Mouse (Mus musculus) spleen, adult 2 months (tissue): Measurements from ENCODE around the gene Gm7168.
"Not testable (repeated sequence)": the region's sequence is repeated elsewhere in the genome, so short reads cannot be mapped to it uniquely, and the experiment has no call there.

Experiments used
- CTCF ChIP-seq: fragments of 200-500 bp; IDR thresholded peaks from 2 replicates; pipeline ENCODE4 v1.5.1; 2011; ENCODE audit warnings: mild to moderate bottlenecking, inconsistent platforms; ENCODE audit not compliant: insufficient read depth, insufficient read length, insufficient replicate concordance; ENCODE audit errors: extremely low read depth
- POLR2A ChIP-seq: fragments of 200-500 bp; IDR thresholded peaks from 2 replicates; pipeline ENCODE4 v1.6.1; 2011; ENCODE audit warnings: low read depth, low read length, inconsistent platforms

- TF ChIP-seq CTCF, POLR2A: not testable (repeated sequence)
These were observed at the start of gene Gm7168 for GRCm38 (mm10) chr17:13948073-13948472.
